29 mouse cellular contexts compared by ENCODE assay signal in the genomic region with DNA sequence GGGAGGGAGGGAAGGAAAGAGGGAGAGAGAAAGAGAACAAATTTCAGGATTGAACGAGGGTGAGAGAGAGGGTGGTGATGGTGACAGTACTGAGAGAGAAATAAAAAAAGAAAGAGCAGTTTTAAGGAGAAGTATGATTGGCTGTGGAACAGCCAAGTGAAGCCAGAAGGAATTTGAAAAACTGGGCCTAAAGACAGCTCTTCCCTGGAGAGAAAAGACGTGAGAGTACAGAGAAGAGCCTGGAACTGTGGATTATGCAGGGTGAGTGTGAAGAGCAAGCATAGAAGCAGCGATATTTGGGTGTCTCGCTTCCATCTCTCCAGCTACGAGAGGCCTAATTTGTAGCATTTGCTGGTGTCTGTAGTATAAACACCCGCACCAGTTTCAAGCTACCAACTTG. TPM values are rescaled to one million over a fixed set of nuclear protein-coding genes. Genes with fewer than 3 reads are reported as not detected.
"Had no signal": no experiment of that assay in that cellular context is flagged by ENCODE, and none has a peak within 500 bp of the region (broad histone marks: within the 10 kb centered on the region; RNA-seq: fewer than 3 reads in every experiment).

No protein-coding gene starts in this region.

- H3K9me3 ChIP-seq: limb, embryonic 12.5 days; limb, embryonic 15.5 days; midbrain, embryonic 13.5 days had no signal

- H3K27me3 ChIP-seq: limb, embryonic 12.5 days; limb, embryonic 15.5 days; midbrain, embryonic 13.5 days had no signal

- ATAC-seq: liver, postnatal 0 days; lung, postnatal 0 days; midbrain, embryonic 13.5 days had no signal

- H3K4me1 ChIP-seq: limb, embryonic 12.5 days; limb, embryonic 15.5 days; midbrain, embryonic 13.5 days had no signal

- H3K27ac ChIP-seq: limb, embryonic 12.5 days; limb, embryonic 15.5 days; liver, embryonic 14.5 days; macrophage; midbrain, embryonic 13.5 days had no signal

- H3K36me3 ChIP-seq: limb, embryonic 12.5 days; limb, embryonic 15.5 days; midbrain, embryonic 13.5 days had no signal

- H3K4me3 ChIP-seq: limb, embryonic 12.5 days; limb, embryonic 15.5 days; midbrain, embryonic 13.5 days had no signal

- H3K4me2 ChIP-seq: limb, embryonic 12.5 days; limb, embryonic 15.5 days; liver, embryonic 11.5 days; lung, embryonic 14.5 days; midbrain, embryonic 13.5 days had no signal

- DNase-seq: kidney, adult 9 months; kidney, postnatal 14 days; kidney, postnatal 4 days; left cerebral cortex, postnatal 4 days; liver, postnatal 0 days; lung, embryonic 14.5 days; right cerebral cortex, adult 18-20 months; thymus, adult 18-20 months; thymus, postnatal 36 days had no signal

- H3K9ac ChIP-seq: limb, embryonic 12.5 days; limb, embryonic 15.5 days; liver, embryonic 14.5 days; liver, postnatal 0 days; lung, embryonic 14.5 days; midbrain, embryonic 13.5 days had no signal

RNA-seq across cellular contexts. Expression of gene H2al2a, which starts 14.5 kb away (rescaled TPM):
- total RNA-seq: layer of hippocampus, adult 18-20 months; layer of hippocampus, postnatal 14 days; left cerebral cortex, adult 8-10 months; left cerebral cortex, postnatal 14 days; left cerebral cortex, postnatal 4 days; megakaryocyte, adult 5-6 weeks; midbrain, postnatal 0 days had no signal
- polyA plus RNA-seq: kidney, embryonic 16.5 days; limb, embryonic 12.5 days; limb, embryonic 15.5 days; liver, embryonic 11.5 days; liver, embryonic 14.5 days; liver, postnatal 0 days; lung, embryonic 14.5 days; lung, postnatal 0 days; macrophage; midbrain, embryonic 13.5 days; midbrain, postnatal 0 days; neural tube, embryonic 11.5 days; neural tube, embryonic 14.5 days; small intestine, adult 2 months; spleen, adult 2 months; stomach, embryonic 16.5 days; urinary bladder, adult 2 months had no signal

RNA-seq across cellular contexts. Expression of gene Skida1, which starts 37.6 kb away (rescaled TPM):
- polyA plus RNA-seq: macrophage had no signal
